Mouse (Mus musculus): ENCODE measurements around the gene Rcn1.

DNA sequence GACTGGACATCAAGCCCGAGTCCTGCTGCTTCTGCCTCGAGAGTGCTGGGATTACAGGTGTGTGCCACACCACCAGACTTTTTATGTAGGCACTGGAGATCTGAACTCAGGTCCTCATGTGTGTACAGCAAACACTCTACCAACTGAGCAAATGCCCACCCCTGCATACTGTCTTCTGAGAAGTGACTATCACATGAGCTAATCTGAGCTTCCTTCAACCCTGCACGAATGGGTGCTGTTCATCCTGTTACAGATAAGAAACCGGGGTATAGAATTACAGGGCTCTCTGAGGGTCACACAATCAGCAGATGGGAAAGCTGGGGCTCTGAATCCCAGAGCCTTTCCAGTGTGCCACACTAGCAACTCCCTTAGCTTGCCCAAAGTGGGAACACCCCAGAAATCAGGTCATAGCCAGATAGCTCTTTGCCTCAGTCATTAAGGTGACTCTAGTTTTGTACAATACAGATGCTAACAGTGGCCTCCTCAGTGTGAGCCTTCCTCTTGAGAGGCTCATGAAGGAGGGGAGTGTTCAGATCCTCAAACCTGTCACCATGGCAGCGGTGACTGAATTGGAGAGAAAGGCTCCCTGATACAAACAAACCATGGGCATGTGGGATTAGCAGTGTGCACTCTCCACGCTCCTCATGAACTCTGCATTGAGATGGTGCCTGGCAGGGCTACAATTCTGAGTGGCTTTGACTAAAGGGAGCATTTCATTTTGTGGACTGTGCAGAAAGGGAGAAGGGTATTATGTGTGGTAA, 8.3 kb downstream of the Rcn1 start:
- TF ChIP-seq POLR2A (IDR thresholded peaks at IDR 0.05; ENCODE audit: borderline replicate concordance, control insufficient read depth, low read depth, low read length) (no peak), CTCF (IDR thresholded peaks at IDR 0.05; ENCODE audit: control insufficient read depth, insufficient read depth, low read length) (no peak)
